Mouse (Mus musculus) kidney, adult 2 months (tissue): Measurements from ENCODE around the gene Klhdc8b.

ENCODE experiments used
- CTCF ChIP-seq: fragments of 200-500 bp; conservative IDR thresholded peaks from 2 replicates; pipeline ENCODE4 v1.5.1; 2011; ENCODE audit warnings: low read depth, mild to moderate bottlenecking, control low read depth, low read length, moderate library complexity, mixed read lengths; ENCODE audit not compliant: insufficient read depth, insufficient read length
- POLR2A ChIP-seq: fragments of 200-500 bp; IDR thresholded peaks from one replicate; pipeline ENCODE4 v1.6.1; 2011; ENCODE audit warnings: low read depth, low read length, control low read depth

DNA sequence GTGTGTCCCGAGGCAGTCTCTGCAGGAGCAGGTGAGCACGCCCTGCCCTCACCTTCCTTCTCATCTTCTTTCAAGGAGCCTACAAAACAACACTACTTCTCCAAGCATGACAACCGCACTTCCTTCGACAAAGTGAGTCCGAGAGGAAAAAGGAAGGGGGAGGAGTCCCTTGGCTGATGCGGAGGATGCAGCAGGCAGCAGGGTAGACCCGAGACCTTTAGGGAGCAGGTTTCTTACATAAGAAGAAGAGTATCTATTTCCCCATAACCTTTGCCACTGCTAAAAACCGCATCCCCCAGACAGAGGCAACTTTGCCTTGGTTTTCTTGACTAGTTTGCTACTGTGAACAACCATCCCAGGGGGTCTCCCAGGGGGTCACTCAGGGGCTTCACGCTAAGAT, 16.3 kb downstream of the Klhdc8b start:
- TF ChIP-seq POLR2A (no peak), CTCF (no peak)
